Mouse (Mus musculus): ENCODE results near the gene Tns3. TPM values are rescaled to one million over a fixed set of nuclear protein-coding genes. Genes with fewer than 3 reads are reported as not detected.
"Not testable (repeated sequence)": the region's sequence is repeated elsewhere in the genome, so short reads cannot be mapped to it uniquely, and the experiment has no call there.

The Tns3 gene
- polyA plus RNA-seq, 1 experiment from 2014 or later = 26.0 TPM

DNA sequence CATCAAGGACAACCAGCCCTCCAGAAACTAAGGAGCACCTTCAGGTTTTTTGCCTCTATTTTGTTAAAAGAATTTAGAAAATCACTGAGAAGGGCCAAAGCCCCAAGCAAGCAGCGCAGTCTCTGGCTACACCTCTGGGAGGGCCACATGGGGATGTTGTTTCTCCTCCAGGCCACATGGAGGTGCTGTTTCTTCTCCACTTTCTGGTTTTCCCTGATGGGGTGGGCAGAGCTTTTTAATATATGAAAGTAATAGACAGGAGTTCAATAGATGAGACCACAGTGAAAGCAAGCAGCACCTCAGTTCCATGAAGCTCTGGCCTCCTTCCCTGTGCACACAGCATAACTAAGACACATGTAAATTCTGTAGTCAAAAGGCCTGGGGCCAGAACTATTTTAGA lies 118.5 kb downstream of the Tns3 start:
- WGBS = 94% methylated on average over 1 of the region's 1 CpGs
- peaks cover 14% of the 10 kb centered on the region for H3K36me3 ChIP-seq (ENCODE audit: control insufficient read depth, insufficient read depth, low read length)

DNA sequence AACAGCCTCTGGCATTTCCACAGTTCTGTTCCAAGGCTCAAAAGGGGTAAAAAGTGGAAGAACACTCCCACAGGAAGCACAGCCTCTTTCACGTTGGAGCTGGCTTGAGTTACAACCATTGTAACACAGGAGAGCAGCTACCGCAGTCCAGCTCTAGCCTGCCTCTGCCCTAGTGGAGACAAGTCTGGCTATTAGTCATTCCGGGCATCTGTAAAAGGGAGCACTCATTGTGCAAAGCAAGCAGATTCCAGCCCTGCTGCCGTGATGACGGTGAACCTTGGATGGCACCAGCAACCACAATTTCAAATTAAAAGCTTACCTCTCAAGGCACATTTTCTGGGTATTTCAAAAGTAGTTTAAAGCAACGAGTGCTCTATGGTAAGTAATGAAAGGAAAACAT lies 120.0 kb downstream of the Tns3 start:
- H3K27me3 ChIP-seq (ENCODE audit: control insufficient read depth, insufficient read depth, low read length) = no peaks in the 10 kb centered on the region
- H3K4me2 ChIP-seq (ENCODE audit: low read depth, severe bottlenecking) = no peak overlapping the region
- no peak overlapping the region for H3K9ac ChIP-seq (ENCODE audit: low read length)
- 64% methylated on average over 6 of the region's 6 CpGs for WGBS
- peaks cover 14% of the 10 kb centered on the region for H3K36me3 ChIP-seq (ENCODE audit: control insufficient read depth, insufficient read depth, low read length)
- no peak overlapping the region for H3K27ac ChIP-seq (replicated peaks; ENCODE audit: low read depth, low read length)
- ATAC-seq (ENCODE audit: insufficient number of reproducible peaks, low FRiP score, low TSS enrichment, low read depth) (no peak), DNase-seq (ENCODE audit: low spot score) (no peak)
- H3K4me3 ChIP-seq (ENCODE audit: low read depth, low read length) = no peak overlapping the region
- H3K4me1 ChIP-seq (ENCODE audit: control insufficient read depth, insufficient read depth, low read length) = no peaks in the 10 kb centered on the region
- H3K9me3 ChIP-seq (ENCODE audit: control insufficient read depth, low read length) = no peaks in the 10 kb centered on the region

More for the DNA sequence above, 118.5 kb downstream of the Tns3 start:
- H3K4me3 ChIP-seq (ENCODE audit: low read depth, low read length) = no peak overlapping the region
- no peak for ATAC-seq (ENCODE audit: insufficient number of reproducible peaks, low FRiP score, low TSS enrichment, low read depth)
- H3K9ac ChIP-seq (ENCODE audit: low read length) = no peak overlapping the region
- H3K9me3 ChIP-seq (ENCODE audit: control insufficient read depth, low read length) = no peaks in the 10 kb centered on the region
- no peaks in the 10 kb centered on the region for H3K4me1 ChIP-seq (ENCODE audit: control insufficient read depth, insufficient read depth, low read length)
- no peak overlapping the region for H3K27ac ChIP-seq (replicated peaks; ENCODE audit: low read depth, low read length)
- H3K27me3 ChIP-seq (ENCODE audit: control insufficient read depth, insufficient read depth, low read length) = no peaks in the 10 kb centered on the region
- no peak overlapping the region for H3K4me2 ChIP-seq (ENCODE audit: low read depth, severe bottlenecking)
- peak; percentile 54 for DNase-seq (ENCODE audit: low spot score)

DNA sequence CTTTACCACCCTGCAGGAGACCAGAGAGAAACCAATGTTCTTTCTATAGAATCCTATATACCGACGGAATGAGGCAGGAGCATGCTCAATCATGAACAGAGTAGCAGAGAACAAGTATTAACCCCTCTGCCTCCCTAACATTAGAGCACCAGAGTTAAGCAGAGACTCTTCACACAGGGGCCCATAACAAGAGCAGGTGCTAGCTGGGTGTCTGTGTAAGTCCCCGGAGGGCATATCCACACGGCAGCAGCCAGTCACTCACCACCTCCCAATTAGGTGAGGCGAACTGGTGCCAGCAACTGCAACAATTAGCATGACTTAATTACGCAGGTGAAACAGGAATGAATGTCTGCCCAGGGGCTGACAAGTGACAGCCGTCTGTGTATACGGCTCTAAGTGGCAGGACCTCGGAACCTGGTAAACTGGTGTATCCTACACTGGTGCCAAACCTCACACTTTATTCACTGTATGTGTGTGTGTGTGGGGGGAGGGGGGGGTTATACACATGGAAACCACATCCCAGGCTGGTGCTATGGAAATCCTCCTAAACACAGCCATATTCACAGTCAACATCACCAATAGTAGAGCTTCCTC lies 123.0 kb downstream of the Tns3 start:
- 58% methylated on average over 9 of the region's 9 CpGs for WGBS
- Histone ChIP-seq H3K27me3 (ENCODE audit: control insufficient read depth, insufficient read depth, low read length) (no peaks in the 10 kb centered on the region), H3K9ac (ENCODE audit: low read length) (no peak overlapping the region), H3K4me3 (ENCODE audit: low read depth, low read length) (no peak overlapping the region), H3K4me1 (ENCODE audit: control insufficient read depth, insufficient read depth, low read length) (no peaks in the 10 kb centered on the region), H3K4me2 (ENCODE audit: low read depth, severe bottlenecking) (no peak overlapping the region), H3K27ac (replicated peaks; ENCODE audit: low read depth, low read length) (no peak overlapping the region), H3K9me3 (ENCODE audit: control insufficient read depth, low read length) (no peaks in the 10 kb centered on the region), H3K36me3 (ENCODE audit: control insufficient read depth, insufficient read depth, low read length) (peaks cover 6% of the 10 kb centered on the region; the same call in 1 of the 2 replicates)
- ATAC-seq (ENCODE audit: insufficient number of reproducible peaks, low FRiP score, low TSS enrichment, low read depth) (no peak), DNase-seq (ENCODE audit: low spot score) (no peak)

DNA sequence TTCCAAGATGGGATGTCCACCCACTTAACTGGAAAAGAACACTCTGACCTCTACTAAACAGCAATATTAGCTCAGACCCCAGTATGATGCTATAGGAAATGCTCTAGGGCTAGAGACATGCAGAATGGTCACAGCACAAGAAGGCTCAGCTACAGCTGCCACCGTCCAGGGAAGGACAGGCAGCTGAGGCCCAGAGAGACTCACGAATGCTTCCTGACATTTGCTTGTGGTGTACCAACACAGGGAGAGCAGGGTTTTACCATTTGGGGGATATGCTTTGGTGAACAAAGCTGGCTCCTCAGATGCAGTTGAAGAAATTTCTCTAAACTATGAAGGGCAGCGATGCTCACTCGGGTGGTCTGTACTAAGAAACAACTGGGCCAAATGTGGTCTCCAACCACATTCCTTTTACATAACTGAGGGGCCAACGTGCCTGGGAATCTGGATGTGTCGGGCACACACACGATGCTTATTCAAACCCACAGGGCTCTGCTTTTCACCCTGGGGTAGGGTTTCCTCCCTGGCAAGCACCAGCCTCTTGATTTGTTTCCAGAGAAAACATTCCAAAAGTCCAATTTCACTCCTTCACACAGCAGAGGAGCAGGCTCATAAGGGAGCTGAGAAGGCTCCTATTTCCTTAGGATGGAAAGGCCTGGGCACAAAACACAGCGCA lies 124.6 kb downstream of the Tns3 start:
- DNase-seq (ENCODE audit: low spot score) (no peak), ATAC-seq (ENCODE audit: insufficient number of reproducible peaks, low FRiP score, low TSS enrichment, low read depth) (no peak)
- Histone ChIP-seq H3K4me1 (ENCODE audit: control insufficient read depth, insufficient read depth, low read length) (no peaks in the 10 kb centered on the region), H3K4me3 (ENCODE audit: low read depth, low read length) (no peak overlapping the region), H3K27ac (replicated peaks; ENCODE audit: low read depth, low read length) (no peak overlapping the region), H3K27me3 (ENCODE audit: control insufficient read depth, insufficient read depth, low read length) (no peaks in the 10 kb centered on the region), H3K9me3 (ENCODE audit: control insufficient read depth, low read length) (no peaks in the 10 kb centered on the region), H3K4me2 (ENCODE audit: low read depth, severe bottlenecking) (no peak overlapping the region), H3K36me3 (ENCODE audit: control insufficient read depth, insufficient read depth, low read length) (peaks cover 3% of the 10 kb centered on the region; the same call in 1 of the 2 replicates), H3K9ac (ENCODE audit: low read length) (no peak overlapping the region)
- 88% methylated on average over 8 of the region's 8 CpGs for WGBS

DNA sequence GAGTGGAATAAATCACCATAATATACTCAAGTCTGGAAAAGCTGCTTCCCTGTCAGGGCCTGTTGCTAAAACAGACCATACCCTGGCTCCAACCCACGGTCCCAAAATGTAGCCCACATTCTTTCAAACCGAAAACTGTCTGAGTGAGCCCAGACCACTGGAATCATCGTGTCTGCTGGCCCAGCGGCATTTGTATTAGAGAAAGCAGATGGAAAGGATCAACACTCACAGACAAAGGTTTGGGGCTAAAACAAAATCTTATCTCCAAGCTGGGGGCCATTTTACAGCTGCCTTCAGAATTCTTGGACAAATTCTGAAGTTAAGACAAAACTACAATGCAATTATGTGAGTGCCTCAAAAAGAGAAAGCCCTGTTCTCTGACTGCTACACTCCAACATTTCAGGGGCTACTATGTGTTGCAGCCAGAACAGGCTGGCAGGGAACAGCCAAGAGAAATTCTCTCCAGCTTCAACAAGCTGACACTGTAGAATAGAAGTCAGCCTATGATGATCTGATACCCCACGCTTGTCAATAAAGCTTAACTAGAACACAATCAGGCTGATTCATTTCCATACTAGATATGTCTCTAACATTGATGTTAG lies 127.2 kb downstream of the Tns3 start:
- DNase-seq (ENCODE audit: low spot score) (no peak), ATAC-seq (ENCODE audit: insufficient number of reproducible peaks, low FRiP score, low TSS enrichment, low read depth) (no peak)
- peaks cover 3% of the 10 kb centered on the region; the same call in 1 of the 2 replicates for H3K36me3 ChIP-seq (ENCODE audit: control insufficient read depth, insufficient read depth, low read length)
- no peaks in the 10 kb centered on the region for H3K27me3 ChIP-seq (ENCODE audit: control insufficient read depth, insufficient read depth, low read length)
- no peak overlapping the region for H3K4me3 ChIP-seq (ENCODE audit: low read depth, low read length)
- no peak overlapping the region for H3K9ac ChIP-seq (ENCODE audit: low read length)
- H3K4me1 ChIP-seq (ENCODE audit: control insufficient read depth, insufficient read depth, low read length) = no peaks in the 10 kb centered on the region
- WGBS = 80% methylated on average over 5 of the region's 5 CpGs
- no peaks in the 10 kb centered on the region for H3K9me3 ChIP-seq (ENCODE audit: control insufficient read depth, low read length)
- no peak overlapping the region for H3K27ac ChIP-seq (replicated peaks; ENCODE audit: low read depth, low read length)
- H3K4me2 ChIP-seq (ENCODE audit: low read depth, severe bottlenecking) = no peak overlapping the region

DNA sequence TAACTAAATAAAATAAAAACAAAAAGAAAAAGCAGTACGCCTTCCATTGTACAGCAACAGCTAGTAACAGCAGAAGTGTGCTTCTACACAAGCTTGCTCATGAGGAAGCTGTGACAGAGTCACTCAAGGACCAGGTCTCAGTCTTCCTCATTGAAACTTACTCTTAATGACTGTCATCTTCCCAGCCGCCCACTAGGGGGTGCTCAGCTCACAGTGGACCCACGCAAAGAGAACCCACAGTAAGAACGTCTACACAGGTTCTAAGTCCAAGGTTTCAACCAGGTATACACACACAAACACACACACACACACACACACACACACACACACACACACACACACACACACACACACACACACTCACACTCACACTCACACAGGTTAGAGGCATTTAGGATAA lies 129.4 kb downstream of the Tns3 start:
- H3K36me3 ChIP-seq (ENCODE audit: control insufficient read depth, insufficient read depth, low read length) = peaks cover 3% of the 10 kb centered on the region; the same call in 1 of the 2 replicates
- DNase-seq (ENCODE audit: low spot score) = peak; percentile 76
- WGBS = 21% methylated on average over 4 of the region's 4 CpGs

DNA sequence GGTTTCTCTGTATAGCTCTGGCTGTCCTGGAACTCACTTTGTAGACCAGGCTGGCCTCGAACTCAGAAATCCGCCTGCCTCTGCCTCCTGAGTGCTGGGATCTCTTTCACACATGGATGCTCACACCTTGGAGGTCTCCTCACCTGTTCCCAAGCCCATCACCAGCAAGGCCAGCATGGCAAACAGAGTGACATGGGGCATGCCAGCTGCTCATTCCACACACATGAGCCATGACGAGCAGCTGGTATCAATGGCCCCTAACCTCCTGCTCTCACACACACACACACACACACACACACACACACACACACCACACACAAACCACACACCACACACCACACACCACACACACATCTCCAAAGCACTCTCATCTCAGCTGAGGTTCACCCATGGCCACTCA lies 131.6 kb downstream of the Tns3 start:
- not testable (repeated sequence) for H3K9me3 ChIP-seq (ENCODE audit: control insufficient read depth, low read length); H3K27ac ChIP-seq (replicated peaks; ENCODE audit: low read depth, low read length)
- WGBS = 91% methylated on average over 3 of the region's 3 CpGs

More for the DNA sequence above, 129.4 kb downstream of the Tns3 start:
- H3K27me3 ChIP-seq (ENCODE audit: control insufficient read depth, insufficient read depth, low read length) = no peaks in the 10 kb centered on the region
- no peak overlapping the region for H3K4me3 ChIP-seq (ENCODE audit: low read depth, low read length)
- no peaks in the 10 kb centered on the region for H3K4me1 ChIP-seq (ENCODE audit: control insufficient read depth, insufficient read depth, low read length)
- no peaks in the 10 kb centered on the region for H3K9me3 ChIP-seq (ENCODE audit: control insufficient read depth, low read length)
- ATAC-seq (ENCODE audit: insufficient number of reproducible peaks, low FRiP score, low TSS enrichment, low read depth) = no peak
- no peak overlapping the region for H3K9ac ChIP-seq (ENCODE audit: low read length)
- H3K27ac ChIP-seq (replicated peaks; ENCODE audit: low read depth, low read length) = no peak overlapping the region
- H3K4me2 ChIP-seq (ENCODE audit: low read depth, severe bottlenecking) = no peak overlapping the region

DNA sequence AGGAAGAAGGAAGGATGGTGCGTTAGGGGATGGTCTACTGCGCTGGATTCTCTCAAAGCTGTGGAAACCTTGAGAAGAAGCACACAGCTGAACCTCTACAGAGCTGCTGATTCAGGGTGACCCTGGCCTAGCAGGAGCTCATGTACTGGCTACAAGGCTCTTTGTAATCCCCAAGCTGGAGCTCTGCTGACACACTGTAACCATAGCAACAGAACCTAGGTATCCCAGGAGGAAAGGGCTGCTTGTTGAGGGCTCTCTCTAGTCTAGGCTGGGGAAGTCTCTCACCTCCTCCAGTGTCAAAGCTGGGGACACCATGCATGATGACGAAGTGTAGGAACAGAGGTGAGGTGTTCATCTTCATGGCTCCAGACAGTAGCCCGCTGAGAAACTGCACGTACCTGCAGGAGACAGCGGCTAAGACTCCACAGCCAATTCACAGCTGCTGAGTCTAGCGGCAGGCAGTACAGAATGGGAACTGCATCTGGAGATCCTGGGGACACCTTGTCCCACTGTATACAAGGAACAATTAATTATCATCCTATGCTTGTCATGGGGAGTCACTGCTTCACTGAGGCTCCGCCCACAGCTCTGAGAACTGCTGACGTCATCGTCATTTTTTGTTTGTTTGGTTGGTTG lies 132.1 kb downstream of the Tns3 start:
- no peak for DNase-seq (ENCODE audit: low spot score)
- Histone ChIP-seq H3K27ac (replicated peaks; ENCODE audit: low read depth, low read length) (no peak overlapping the region), H3K36me3 (ENCODE audit: control insufficient read depth, insufficient read depth, low read length) (peaks cover 4% of the 10 kb centered on the region; the same call in 1 of the 2 replicates), H3K4me2 (ENCODE audit: low read depth, severe bottlenecking) (no peak overlapping the region), H3K9me3 (ENCODE audit: control insufficient read depth, low read length) (no peaks in the 10 kb centered on the region), H3K27me3 (ENCODE audit: control insufficient read depth, insufficient read depth, low read length) (no peaks in the 10 kb centered on the region), H3K4me3 (ENCODE audit: low read depth, low read length) (no peak overlapping the region), H3K4me1 (ENCODE audit: control insufficient read depth, insufficient read depth, low read length) (no peaks in the 10 kb centered on the region), H3K9ac (ENCODE audit: low read length) (no peak overlapping the region)
- ATAC-seq (ENCODE audit: insufficient number of reproducible peaks, low FRiP score, low TSS enrichment, low read depth) = no peak
- 91% methylated on average over 10 of the region's 10 CpGs for WGBS

More for the DNA sequence above, 131.6 kb downstream of the Tns3 start:
- peak; percentile 14; the same call in 1 of the 2 replicates for ATAC-seq (ENCODE audit: insufficient number of reproducible peaks, low FRiP score, low TSS enrichment, low read depth)
- H3K36me3 ChIP-seq (ENCODE audit: control insufficient read depth, insufficient read depth, low read length); H3K4me2 ChIP-seq (ENCODE audit: low read depth, severe bottlenecking); H3K27me3 ChIP-seq (ENCODE audit: control insufficient read depth, insufficient read depth, low read length); H3K4me3 ChIP-seq (ENCODE audit: low read depth, low read length); H3K9ac ChIP-seq (ENCODE audit: low read length); DNase-seq (ENCODE audit: low spot score); H3K4me1 ChIP-seq (ENCODE audit: control insufficient read depth, insufficient read depth, low read length): not testable (repeated sequence)
